Mouse (Mus musculus): ENCODE data around the gene Glrb.

The Glrb gene

GRCm38 (mm10) chr3:80837583-80837982 lies 75.9 kb downstream of the Glrb start:
- DNase-seq (ENCODE audit: extremely low spot score, low read depth, low spot score), result peak; percentile 76

GRCm38 (mm10) chr3:80823975-80824374 lies 89.5 kb downstream of the Glrb start:
- no peak for DNase-seq (ENCODE audit: extremely low spot score, low read depth, low spot score)

GRCm38 (mm10) chr3:80818619-80819018 lies 94.8 kb downstream of the Glrb start:
- no peak for DNase-seq (ENCODE audit: extremely low spot score, low read depth, low spot score)

- no peak for DNase-seq (ENCODE audit: extremely low spot score, low read depth, low spot score)
Observed at GRCm38 (mm10) chr3:80813734-80814133, 99.7 kb downstream of the Glrb start.

- no peak for DNase-seq (ENCODE audit: extremely low spot score, low read depth, low spot score)
Observed at GRCm38 (mm10) chr3:80812237-80812636, 101.2 kb downstream of the Glrb start.

GRCm38 (mm10) chr3:80805327-80805726 lies 108.1 kb downstream of the Glrb start:
- DNase-seq (ENCODE audit: extremely low spot score, low read depth, low spot score), result no peak

- no peak for DNase-seq (ENCODE audit: extremely low spot score, low read depth, low spot score)
Observed at GRCm38 (mm10) chr3:80803811-80804210, 109.6 kb downstream of the Glrb start.

GRCm38 (mm10) chr3:80803211-80803610 lies 110.2 kb downstream of the Glrb start:
- DNase-seq (ENCODE audit: extremely low spot score, low read depth, low spot score), result no peak

- DNase-seq (ENCODE audit: extremely low spot score, low read depth, low spot score), result peak; percentile 71
Observed at GRCm38 (mm10) chr3:80802596-80803081, 110.8 kb downstream of the Glrb start, which contains the start of gene Gria2. Gria2 (minus strand) TSS chr3:80802835.

GRCm38 (mm10) chr3:80801827-80802310 lies 111.6 kb downstream of the Glrb start:
- DNase-seq (ENCODE audit: extremely low spot score, low read depth, low spot score), result no peak

GRCm38 (mm10) chr3:80800995-80801826 lies 112.2 kb downstream of the Glrb start:
- DNase-seq (ENCODE audit: extremely low spot score, low read depth, low spot score), result no peak

- DNase-seq (ENCODE audit: extremely low spot score, low read depth, low spot score), result no peak
Observed at GRCm38 (mm10) chr3:80800299-80800994, 113.0 kb downstream of the Glrb start.

- no peak for DNase-seq (ENCODE audit: extremely low spot score, low read depth, low spot score)
Observed at GRCm38 (mm10) chr3:80797935-80798334, 115.5 kb downstream of the Glrb start.

GRCm38 (mm10) chr3:80796764-80797163 lies 116.7 kb downstream of the Glrb start:
- no peak for DNase-seq (ENCODE audit: extremely low spot score, low read depth, low spot score)

- DNase-seq (ENCODE audit: extremely low spot score, low read depth, low spot score), result no peak
Observed at GRCm38 (mm10) chr3:80795284-80795683, 118.2 kb downstream of the Glrb start.
